Mouse (Mus musculus) testis, adult 2 months (tissue): Measurements from ENCODE around the gene Fbxo28.

ENCODE experiments used
- CTCF ChIP-seq: fragments of 200-500 bp; IDR thresholded peaks from 2 replicates; pipeline ENCODE4 v1.5.1; 2012; ENCODE audit warnings: low read depth, mild to moderate bottlenecking, inconsistent platforms, low read length, moderate library complexity; ENCODE audit not compliant: control insufficient read depth, insufficient read depth, insufficient replicate concordance
- POLR2A ChIP-seq: fragments of 200-500 bp; IDR thresholded peaks from 2 replicates; pipeline ENCODE4 v1.6.1; 2012; ENCODE audit warnings: low read depth, mild to moderate bottlenecking, inconsistent platforms, low read length, moderate library complexity; ENCODE audit not compliant: control insufficient read depth

DNA sequence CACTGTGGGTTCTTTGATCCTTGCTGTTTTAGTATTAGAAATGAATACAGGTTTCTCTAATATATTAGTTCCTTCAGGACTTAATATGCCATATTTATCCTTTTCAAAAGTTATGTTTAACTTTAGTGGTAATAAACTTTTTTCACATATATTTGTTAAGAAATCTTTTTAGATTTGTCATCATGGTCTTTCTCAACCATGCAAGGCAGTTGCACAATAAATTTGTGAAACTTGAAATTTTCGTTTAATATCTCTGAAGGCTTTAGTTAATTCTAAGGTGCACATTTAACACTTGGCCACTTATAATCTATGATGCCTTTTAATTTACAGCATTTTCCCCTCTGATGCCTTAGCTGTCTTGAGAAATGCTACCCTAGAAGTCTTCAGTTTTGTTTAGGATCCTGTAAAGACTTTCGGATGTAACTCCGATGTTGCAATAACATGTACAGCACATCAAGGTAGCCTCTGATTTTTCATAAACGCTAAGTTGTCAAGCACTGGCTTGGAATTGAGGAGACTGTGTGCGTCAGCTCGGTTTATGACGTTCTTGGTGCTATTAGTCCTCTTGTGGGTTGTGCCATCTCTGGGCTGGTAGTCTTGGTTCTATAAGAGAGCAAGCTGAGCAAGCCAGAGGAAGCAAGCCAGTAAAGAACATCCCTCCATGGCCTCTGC, 7.5 kb downstream of the Fbxo28 start:
- TF ChIP-seq POLR2A (no peak), CTCF (no peak)
